Mouse (Mus musculus): Measurements from ENCODE around the gene Jmjd1c.

The Jmjd1c gene

DNA sequence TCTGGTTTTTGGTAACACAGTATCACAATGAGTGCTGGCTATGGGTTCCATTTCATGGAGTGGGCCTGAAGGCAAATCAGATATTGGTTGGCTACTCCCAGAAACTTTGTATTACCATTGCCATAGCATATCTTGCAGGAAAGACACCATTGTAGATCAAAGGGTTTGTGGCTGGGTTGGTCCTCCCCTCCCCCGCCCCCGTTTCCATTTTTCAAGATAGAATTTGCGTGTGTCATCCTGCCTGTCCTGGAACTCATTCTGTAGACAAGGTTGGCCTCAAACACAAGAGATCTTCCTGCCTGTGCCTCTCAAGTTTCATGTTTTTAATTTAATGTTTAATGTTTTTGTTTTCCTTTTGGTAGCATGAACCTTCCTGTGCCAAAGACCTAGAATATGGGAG is 98.1 kb downstream of the Jmjd1c start:
- DNase-seq = no peak

DNA sequence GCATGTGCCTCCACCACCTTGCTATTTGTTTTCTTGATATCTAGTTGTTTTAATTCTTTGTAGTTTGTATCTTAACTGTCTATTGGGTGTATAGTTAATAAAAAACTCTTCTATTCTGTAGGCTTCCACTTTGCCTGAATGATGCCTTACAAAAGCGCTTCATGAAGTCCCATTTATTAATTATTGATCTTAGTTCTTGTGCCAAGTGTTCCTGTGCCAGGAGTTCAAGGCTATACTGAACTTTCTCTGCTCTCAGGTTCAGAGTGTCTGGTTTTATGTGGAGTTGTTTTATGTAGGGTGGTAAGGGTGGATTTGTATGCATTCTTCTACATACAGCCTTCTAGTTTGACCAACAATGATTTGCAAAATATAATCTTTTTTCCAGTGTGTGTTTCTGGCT is 99.7 kb downstream of the Jmjd1c start:
- no peak for DNase-seq

DNA sequence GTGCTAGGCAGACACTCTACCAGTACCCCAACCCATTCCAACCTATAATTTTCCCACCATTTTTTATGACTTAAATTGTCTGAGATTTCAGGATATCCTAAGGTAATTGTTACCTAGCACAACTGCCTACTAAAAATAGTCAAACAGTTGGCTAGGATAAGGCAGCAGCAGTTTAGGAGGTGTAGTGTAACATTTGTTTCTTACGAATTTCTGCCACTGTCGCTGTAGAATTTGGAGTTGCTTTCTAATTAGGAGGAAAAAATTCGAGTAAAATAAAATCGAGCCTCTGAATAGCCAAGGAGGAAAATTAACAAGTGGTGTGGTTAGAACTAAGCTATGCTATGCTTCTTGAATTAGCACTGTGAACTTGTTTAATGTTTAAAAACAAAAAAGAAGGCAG is 101.3 kb downstream of the Jmjd1c start:
- no peak for DNase-seq

DNA sequence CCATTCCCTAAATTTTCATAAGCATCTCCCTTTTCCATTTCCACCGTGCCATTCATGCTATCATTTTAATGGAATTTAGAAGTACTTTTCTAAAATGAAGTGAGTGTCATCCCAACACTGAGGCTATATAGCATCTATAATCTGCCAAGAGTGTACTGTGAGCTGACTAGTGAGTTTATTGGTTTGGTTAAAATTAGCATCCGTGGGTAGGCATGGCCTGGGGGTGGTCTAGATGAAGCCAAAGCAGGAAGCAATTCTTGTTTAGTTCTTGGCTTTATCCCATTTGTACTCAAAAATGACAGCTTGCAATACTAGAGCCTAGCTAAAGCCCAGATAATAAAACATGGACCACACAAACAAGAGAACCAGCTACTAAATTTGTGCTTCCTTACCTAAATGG is 101.9 kb downstream of the Jmjd1c start:
- no peak for DNase-seq

DNA sequence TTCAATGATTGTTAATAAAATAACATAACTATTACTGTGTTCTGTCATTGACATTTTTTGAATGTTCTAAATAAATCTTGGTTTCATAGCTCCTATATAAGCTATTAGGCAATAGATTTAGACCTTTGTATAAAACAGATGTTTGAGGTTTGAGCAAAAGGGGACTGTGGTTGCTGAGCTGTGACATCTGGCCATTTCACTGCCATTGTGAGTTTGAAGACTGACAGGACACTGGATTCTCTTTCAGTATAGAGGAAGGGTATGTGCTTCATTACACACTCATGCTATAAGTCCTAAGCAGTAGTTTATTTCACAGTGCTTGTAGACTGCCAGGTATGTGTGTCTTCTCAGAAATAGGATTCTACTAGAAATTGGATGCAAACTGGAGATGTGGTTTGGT is 105.8 kb downstream of the Jmjd1c start:
- no peak for DNase-seq

DNA sequence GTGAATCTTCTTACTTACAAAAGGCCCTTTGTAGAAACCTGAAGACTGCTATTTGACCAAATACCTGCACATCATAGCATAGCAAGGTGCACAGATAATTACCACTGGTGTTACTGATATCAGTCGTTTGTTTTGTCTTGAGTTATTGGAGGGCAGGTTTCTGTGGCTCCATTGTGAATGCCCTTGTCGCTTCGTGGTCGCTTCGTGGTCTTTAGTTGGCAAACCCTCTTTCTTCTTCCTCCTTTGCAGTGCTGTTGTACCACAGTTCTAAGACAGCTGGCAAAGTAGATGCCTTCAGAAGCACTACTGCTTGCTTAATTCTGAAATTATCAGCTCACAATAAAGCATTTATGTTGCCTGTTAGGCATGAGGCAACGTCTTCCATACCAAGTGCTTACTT is 106.5 kb downstream of the Jmjd1c start:
- no peak for DNase-seq

DNA sequence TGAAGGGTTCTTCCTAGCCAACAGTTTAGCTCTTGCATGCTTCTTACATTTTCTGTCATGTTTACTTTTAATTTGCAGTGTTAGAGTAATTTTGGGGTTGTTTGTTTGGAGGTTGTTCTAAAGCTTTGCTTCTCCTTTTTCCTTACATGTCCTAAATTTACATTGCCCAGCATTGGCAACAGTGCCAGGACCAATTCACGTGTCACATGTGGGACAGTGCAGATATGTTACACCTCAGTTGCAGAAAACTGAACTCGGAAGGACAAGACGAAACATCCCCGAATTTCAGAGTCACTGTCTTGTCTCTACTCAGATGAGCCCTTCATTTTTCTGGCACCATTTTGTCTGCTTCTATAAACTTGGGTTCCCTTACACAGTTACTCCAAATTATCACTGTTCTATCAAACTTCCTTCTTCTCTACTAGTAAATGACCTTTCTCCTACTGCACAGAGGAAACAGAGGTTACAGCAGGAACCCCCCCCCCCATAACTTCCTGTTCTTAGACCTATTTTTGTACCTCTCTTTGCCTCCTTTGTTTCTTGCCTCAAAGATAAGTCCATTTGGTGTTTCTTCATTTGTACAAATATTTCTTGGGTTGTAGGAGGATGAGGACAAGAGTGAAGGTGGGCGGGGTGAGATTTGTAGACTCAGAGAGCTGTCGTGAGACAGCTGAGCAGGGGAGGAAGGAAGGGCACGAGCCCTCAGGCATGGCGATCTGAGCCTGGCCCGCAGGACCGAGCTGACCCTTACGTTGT is 108.9 kb downstream of the Jmjd1c start:
- peak in 1 of 2 experiments; percentile 31 for DNase-seq

DNA sequence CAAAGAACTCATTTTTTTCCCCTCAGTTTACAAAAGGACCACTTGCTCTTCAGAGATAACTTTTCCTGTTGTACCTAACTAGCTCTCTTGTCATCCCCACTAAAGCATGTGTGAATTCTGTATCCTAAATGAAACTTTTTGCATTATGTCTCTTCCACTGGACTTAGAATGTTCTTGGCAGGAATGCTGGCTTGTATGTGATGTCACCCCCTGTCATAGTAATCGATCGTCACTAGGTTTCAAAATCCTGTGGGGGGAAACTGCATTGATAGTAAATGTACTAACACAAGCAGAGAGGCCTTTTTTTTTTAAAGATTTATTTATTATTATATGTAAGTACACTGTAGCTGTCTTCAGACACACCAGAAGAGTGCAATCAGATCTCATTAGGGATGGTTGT is 112.0 kb downstream of the Jmjd1c start:
- DNase-seq = no peak

DNA sequence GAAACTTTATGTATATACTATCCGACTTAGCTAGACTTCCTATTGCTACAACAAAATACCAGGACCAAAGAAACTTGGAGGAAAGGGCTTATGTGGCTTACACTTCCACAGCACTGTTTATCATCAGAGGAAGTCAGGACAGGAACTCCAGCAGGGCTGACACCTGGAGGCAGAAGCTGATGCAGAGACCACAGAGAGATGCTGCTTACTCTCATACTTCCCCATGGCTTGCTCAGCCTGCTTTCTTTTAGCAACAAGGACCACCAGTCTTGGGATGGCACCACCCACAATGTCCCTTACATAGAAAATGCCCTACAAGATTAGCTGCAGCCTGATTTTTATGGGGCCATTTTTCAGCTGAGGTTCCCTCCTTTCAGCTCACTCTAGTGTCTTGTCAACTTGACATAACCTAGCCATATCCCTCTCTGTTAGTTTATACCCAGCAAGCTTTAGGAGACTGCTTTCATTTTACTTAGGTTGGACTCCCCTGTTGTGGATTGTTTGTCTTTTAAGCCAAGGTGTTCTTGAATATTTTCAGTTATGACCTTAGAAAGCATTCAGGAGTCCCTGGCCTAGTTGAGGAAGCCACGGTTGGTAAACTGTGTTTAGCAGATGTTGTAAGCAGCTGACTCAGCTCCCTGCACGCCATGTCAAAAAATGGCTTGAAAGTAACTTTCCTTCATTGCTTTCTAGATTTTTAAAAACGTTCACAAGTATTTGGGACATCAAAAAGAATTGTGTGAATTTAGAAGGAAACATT is 114.2 kb downstream of the Jmjd1c start:
- DNase-seq = no peak

DNA sequence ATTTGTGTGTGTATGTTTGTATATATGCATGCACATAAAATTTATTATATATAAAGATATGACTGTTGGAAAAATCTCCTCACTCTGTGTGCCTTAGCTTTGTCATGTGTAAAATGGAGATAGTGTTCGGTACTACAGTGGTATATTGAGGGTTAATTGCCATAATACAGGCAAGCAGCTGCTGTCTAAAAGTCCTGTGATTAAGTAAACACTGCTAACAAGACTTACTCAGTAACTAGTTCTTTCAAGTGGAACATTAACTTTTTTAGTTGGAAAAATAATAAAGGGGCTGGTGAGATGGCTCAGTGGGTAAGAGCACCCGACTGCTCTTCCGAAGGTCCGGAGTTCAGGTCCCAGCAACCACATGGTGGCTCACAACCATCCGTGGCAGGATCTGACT is 116.1 kb downstream of the Jmjd1c start:
- no peak for DNase-seq

DNA sequence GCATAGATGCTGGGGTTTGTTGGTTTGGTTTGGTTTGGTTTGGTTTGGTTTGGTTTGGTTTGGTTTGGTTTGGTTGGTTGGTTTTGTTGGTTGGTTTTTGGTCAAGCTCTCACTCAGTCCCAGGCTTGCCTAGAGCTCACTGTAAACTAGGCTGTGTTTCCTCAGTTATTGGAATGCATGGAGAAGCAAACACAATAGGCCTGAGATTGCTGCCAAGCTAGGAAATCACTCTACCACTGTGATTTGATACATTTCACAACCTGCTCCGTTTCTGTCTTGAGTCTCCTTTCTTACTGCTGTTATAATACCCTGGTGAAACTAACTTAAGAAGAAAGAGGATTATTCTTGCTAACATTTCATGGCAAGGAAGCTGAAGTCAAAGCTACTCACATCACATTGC is 117.8 kb downstream of the Jmjd1c start:
- no peak for DNase-seq

DNA sequence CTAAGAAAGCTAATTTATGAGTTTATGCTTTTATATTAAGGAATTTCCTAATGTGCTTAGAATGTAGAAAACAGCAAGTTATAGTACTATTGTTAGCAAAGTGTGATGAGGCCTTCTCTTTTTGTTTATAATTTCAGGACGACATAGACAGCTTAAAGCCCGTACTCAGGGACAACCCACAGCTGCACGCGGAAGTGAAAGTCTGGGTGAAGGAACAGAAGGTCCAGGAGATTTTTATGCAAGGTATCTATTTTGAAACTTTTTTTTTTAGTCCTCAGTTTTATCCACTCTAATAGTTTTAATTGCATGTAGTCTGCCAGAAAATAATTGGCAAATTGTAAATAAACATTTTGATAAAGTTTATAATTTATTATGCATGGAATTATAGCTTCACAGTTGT is 119.2 kb downstream of the Jmjd1c start:
- no peak for DNase-seq

DNA sequence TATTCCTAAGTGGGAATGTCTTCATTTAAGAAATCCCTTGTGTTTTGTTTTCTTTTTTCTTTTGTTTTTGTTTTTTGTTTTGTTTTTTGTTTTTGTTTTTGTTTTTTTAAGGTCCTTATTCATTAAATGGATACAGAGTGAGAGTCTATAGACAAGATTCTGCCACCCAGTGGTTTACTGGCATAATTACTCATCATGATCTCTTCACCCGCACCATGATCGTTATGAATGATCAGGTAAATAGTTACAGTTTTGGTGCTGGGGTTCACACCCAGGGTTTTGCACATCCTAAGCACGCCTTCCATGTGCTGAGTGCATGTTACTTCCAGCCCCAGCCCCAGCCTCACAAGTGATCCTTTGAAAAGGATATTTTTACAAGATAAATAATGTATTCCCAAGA is 120.9 kb downstream of the Jmjd1c start:
- no peak for DNase-seq

DNA sequence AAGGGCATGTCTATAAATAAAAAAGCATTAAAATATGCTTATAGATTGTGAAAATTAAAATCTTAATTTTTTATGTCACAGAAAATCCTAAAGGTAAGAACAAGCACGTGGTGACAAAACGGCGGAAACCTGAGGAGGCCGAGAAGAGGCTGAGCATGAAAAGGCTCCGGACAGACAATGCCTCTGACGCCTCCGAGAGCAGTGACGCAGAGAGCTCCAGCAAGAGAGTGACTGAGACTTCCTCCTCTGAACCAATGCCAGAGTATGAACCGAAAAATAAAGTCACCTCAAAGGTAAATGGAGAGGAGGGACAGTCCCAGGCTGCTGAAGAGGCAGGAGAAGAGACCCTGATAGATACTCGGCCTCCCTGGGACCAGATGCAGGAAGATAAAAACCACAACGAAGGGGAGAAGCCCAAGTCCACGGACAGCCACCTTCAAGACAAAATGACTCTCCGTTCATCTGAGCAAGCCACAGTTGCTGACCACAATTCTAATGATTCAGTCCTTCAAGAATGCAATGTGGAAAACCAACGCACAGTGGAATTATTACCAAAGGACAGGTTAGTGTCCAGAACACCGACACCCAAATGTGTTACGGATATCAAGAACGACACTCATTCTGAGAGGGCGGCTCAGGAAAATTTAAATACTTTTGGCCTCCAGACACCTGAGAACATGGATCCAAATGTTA is 123.1 kb downstream of the Jmjd1c start:
- no peak for DNase-seq

DNA sequence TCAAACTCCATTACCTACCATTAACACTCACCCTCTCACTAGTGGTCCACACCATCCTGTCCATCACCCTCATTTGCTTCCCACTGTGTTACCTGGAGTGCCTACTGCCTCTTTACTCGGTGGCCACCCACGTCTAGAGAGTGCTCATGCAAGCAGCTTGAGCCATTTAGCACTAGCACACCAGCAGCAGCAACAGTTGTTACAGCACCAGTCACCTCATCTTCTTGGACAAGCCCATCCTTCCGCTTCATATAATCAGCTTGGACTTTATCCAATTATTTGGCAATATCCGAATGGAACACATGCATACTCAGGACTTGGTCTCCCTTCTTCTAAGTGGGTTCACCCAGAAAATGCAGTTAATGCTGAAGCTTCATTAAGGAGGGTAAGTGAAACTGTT is 124.3 kb downstream of the Jmjd1c start:
- no peak for DNase-seq

DNA sequence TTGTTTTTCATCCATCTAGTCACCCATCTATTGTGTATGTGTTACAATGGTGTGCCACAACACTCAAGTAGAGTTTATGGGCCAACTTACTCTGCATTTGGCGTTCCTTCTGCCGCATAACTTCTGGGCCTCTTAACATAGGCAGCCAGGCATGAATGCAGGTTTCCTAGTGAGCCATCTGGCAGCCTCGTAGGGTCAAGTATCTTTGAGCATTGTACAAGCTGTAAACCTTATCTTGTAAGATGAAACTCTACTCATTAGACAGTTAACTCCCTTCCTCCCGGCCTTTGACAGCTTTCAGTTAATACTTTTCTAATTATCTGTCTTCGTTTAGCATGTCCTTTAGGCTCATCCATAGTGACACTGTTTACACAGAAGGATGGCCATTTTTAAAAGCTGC is 125.4 kb downstream of the Jmjd1c start:
- no peak for DNase-seq

DNA sequence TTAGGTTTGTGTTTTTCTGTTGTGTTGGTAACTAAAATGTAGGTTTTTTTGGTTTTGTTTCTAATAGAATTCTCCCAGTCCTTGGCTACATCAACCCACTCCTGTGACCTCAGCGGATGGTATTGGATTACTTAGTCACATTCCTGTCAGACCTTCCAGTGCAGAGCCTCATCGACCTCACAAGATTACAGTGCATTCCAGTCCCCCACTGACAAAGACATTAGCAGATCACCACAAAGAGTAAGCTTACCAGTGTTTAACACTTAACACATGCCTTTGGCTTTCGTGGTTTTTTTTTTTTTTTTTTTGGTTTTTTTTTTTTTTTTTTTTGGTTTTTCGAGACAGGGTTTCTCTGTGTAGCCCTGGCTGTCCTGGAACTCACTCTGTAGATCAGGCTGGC is 128.0 kb downstream of the Jmjd1c start:
- DNase-seq = no peak

DNA sequence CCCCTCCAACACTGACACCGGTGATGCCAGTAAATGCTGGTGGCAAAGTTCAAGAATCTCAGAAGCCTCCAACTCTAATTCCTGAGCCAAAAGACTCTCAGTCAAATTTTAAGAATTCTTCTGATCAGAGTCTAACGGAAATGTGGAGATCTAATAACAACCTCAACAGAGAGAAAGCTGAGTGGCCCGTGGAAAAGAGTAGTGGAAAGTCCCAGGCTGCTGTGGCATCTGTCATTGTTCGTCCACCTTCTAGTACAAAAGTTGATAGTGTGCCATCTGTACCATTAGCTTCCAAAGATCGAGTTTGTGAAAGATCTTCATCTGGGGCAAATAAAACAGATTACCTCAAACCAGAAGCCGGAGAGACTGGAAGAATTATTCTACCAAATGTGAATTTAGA is 129.6 kb downstream of the Jmjd1c start:
- DNase-seq = no peak

DNA sequence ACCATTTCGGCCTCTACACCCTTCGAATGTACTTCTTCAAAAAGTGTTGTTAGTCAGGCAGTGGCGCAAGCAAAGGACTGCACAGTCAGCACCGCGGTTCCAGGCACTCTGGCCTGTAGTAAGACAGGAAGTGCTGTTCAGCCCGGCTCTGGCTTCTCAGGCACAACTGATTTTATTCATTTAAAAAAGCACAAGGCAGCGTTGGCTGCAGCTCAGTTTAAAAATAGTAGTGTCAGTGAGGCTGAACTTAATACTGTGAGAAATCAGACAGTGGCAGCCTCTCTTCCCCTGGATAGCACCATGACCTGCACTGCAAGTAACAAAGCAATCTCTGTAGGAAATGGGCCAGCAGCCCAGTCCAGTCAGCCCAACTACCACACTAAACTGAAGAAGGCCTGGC is 130.2 kb downstream of the Jmjd1c start:
- DNase-seq = peak; percentile 28 to 50

DNA sequence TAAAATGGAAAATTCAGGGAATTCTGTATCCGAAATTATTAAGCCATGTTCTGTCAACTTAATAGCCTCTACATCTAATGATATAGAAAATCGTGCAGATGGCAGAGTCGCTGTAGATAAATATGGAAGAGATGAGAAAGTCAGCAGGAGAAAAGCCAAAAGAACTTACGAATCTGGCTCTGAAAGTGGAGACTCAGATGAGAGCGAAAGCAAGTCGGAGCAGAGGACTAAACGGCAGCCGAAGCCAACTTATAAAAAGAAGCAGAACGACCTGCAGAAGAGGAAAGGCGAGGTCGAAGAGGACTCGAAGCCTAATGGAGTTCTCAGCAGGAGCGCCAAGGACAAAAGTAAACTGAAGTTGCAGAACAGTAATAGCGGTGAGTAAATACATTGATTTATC is 130.6 kb downstream of the Jmjd1c start:
- DNase-seq = no peak

DNA sequence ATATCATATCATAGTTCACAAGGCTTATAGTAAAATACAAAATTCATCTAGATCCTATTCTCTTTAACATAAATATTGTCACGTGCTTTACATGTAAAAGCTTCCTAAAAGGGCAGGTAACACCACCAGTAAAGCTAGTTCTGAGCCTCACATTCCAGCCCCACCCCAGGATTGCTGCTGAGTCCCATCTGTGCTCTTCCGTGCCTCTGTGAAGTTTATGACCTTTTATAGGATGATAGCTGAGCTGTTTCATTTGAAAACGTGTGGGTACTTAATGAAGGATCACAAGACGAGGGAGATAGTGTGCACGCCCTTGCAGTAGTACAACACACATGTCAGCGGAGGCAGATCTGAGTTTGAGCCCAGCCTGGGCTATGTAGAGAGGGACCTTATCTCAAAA is 134.5 kb downstream of the Jmjd1c start:
- DNase-seq = no peak

DNA sequence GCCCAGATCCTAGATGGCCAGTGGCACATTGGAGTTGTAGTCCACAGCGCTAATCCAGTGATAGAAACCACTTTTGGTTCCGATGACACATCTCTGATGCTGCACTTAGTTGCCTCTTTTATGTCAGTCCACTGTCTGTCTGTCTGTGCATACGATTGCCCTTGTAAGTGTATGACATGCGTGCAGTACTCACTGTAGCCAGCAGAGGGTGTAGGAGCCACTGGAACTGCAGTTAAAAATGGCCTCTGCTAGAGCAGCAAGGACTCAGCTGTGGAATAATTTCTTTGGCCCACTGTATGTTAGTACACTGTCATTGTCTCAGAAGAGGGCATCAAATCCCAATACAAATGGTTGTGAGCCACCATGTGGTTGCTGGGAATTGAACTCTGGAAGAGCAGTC is 151.2 kb downstream of the Jmjd1c start:
- DNase-seq = peak; percentile 77 to 78

DNA sequence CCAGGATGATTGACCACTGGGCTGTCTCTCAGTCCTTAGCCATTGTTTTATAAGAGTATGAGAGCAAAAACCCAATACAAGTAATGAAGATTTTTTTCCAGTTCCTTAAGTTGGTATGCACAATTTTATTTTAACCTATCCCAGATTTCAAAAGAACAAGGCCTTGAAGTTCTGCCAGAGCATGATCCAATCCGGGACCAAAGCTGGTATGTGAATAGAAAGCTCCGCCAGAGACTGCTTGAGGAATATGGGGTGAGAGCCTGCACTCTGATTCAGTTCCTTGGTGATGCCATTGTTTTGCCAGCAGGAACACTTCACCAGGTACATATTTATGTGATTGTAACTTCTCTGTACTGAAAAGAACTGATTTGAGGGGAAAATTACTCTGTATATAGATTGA is 153.6 kb downstream of the Jmjd1c start:
- DNase-seq = no peak

DNA sequence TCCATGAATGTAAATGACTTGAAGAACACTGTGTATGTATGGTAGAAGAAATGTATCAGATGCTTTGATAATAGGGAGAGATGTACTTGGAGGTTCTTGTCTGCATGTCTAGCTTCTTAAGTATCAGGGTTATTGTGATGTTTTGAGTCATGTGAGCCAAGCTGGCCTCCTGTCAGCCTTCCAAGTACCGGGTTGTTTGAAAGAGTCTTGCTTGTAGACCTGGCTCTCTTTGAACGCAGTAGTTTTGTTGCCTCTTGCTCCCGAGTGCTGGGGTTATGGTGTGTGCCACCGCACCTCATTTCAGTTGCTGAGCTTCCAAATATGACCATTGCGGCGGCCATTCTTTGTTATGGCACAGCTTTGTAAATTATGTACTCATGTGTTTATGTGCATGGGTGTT is 154.9 kb downstream of the Jmjd1c start:
- no peak for DNase-seq
